Mouse (Mus musculus) CH12.LX (cell line): ENCODE results near the gene Nfia. TPM values are rescaled to one million over a fixed set of nuclear protein-coding genes. Genes with fewer than 3 reads are reported as not detected.

Experiments used
- DNase-seq: peaks from one replicate; pipeline ENCODE4 v3.0.0-alpha.2; 2013; ENCODE audit errors: extremely low read depth
- H3K27ac ChIP-seq: 2 replicates; pipeline ENCODE4 v1.5.1; 2012; ENCODE audit warnings: low read depth, mild to moderate bottlenecking, control low read depth, moderate library complexity; ENCODE audit not compliant: insufficient read depth
- H3K27me3 ChIP-seq: replicated peaks from 2 replicates; pipeline ENCODE3; 2012; ENCODE audit warnings: inconsistent platforms
- H3K36me3 ChIP-seq, 2 experiments: replicated peaks in 1 of 2; 2 replicates each; pipeline versions ENCODE3 to v1.6.1; 2012; ENCODE audit warnings: inconsistent platforms in 1 of 2, low read length in 1 of 2, mild to moderate bottlenecking in 1 of 2, mixed read lengths in 1 of 2, moderate library complexity in 1 of 2; ENCODE audit not compliant: control insufficient read depth in 1 of 2, insufficient read depth in 1 of 2
- H3K4me1 ChIP-seq, 2 experiments: 2 replicates each; pipeline ENCODE4 v1.6.1; 2012; ENCODE audit warnings: inconsistent platforms in 1 of 2, moderate library complexity in 1 of 2; ENCODE audit not compliant: insufficient read depth in 2 of 2, control insufficient read depth in 1 of 2
- H3K4me2 ChIP-seq: 2 replicates; pipeline ENCODE4 v1.6.1; 2012; ENCODE audit warnings: low read depth, mild to moderate bottlenecking, control low read depth; ENCODE audit not compliant: poor library complexity, insufficient read depth, severe bottlenecking
- H3K4me3 ChIP-seq, 3 experiments: fragments of 150-350 bp in 1 of 3; sonication (generic) in 1 of 3; replicated peaks in 1 of 3; 2 replicates each; pipeline versions ENCODE3 to v1.5.1; 2011 to 2012; ENCODE audit warnings: low read depth in 2 of 3, low read length in 2 of 3, mild to moderate bottlenecking in 2 of 3, moderate library complexity in 2 of 3, control low read depth in 1 of 3, improper control_type of control experiment in 1 of 3, inconsistent platforms in 1 of 3, mixed read lengths in 1 of 3; ENCODE audit not compliant: poor library complexity in 1 of 3
- H3K79me2 ChIP-seq: replicated peaks from 2 replicates; pipeline ENCODE4 v1.6.1; 2012; ENCODE audit warnings: mild to moderate bottlenecking, moderate library complexity; ENCODE audit not compliant: control insufficient read depth, poor library complexity, insufficient read depth, severe bottlenecking; ENCODE audit errors: extremely low read depth
- H3K9ac ChIP-seq: 2 replicates; pipeline ENCODE4 v1.6.1; 2012; ENCODE audit warnings: low read depth, mild to moderate bottlenecking, control low read depth, moderate library complexity; ENCODE audit not compliant: insufficient read depth
- H3K9me3 ChIP-seq: replicated peaks from 2 replicates; pipeline ENCODE3; 2012; ENCODE audit warnings: low read length, inconsistent platforms, mixed read lengths
- CHD1 ChIP-seq: IDR thresholded peaks from 2 replicates; pipeline ENCODE4 v1.6.1; 2012; ENCODE audit warnings: low read depth, low read length, improper control_type of control experiment, inconsistent platforms
- CHD2 ChIP-seq: IDR thresholded peaks from 2 replicates; pipeline ENCODE4 v1.6.1; 2011; ENCODE audit warnings: low read length, improper control_type of control experiment
- E2F4 ChIP-seq: IDR thresholded peaks from 2 replicates; pipeline ENCODE4 v1.6.1; 2011; ENCODE audit warnings: low read depth, low read length, improper control_type of control experiment; ENCODE audit not compliant: insufficient replicate concordance
- ELF1 ChIP-seq: IDR thresholded peaks from 2 replicates; pipeline ENCODE4 v1.6.1; 2014; ENCODE audit warnings: low read depth, mild to moderate bottlenecking, inconsistent platforms, low read length, improper control_type of control experiment
- ETS1 ChIP-seq: conservative IDR thresholded peaks from 2 replicates; pipeline ENCODE4 v1.6.1; 2012; ENCODE audit warnings: low read depth, mild to moderate bottlenecking, inconsistent platforms, low read length, improper control_type of control experiment, moderate library complexity
- GABPA ChIP-seq: IDR thresholded peaks from 2 replicates; pipeline ENCODE4 v1.6.1; 2012; ENCODE audit warnings: low read depth, low read length, improper control_type of control experiment, inconsistent platforms; ENCODE audit not compliant: insufficient replicate concordance
- HCFC1 ChIP-seq: IDR thresholded peaks from 2 replicates; pipeline ENCODE4 v1.6.1; 2012; ENCODE audit warnings: low read depth, mild to moderate bottlenecking, inconsistent platforms, low read length, improper control_type of control experiment
- IRF4 ChIP-seq: IDR thresholded peaks from 2 replicates; pipeline ENCODE4 v1.6.1; 2014; ENCODE audit warnings: low read depth, mild to moderate bottlenecking, inconsistent platforms, low read length, improper control_type of control experiment
- JUND ChIP-seq: conservative IDR thresholded peaks from 2 replicates; pipeline ENCODE4 v1.6.1; 2011; ENCODE audit warnings: low read depth, low read length, improper control_type of control experiment
- KAT2A ChIP-seq: IDR thresholded peaks from 2 replicates; pipeline ENCODE4 v1.6.1; 2012; ENCODE audit warnings: low read length, improper control_type of control experiment, inconsistent platforms; ENCODE audit not compliant: insufficient replicate concordance
- MAX ChIP-seq: IDR thresholded peaks from 2 replicates; pipeline ENCODE4 v1.6.1; 2011; ENCODE audit warnings: low read length, improper control_type of control experiment
- MAZ ChIP-seq: IDR thresholded peaks from 2 replicates; pipeline ENCODE4 v1.6.1; 2012; ENCODE audit warnings: low read depth, mild to moderate bottlenecking, inconsistent platforms, low read length, improper control_type of control experiment, moderate library complexity
- MYC ChIP-seq: IDR thresholded peaks from 2 replicates; pipeline ENCODE4 v1.6.1; 2011; ENCODE audit warnings: low read depth, mild to moderate bottlenecking, improper control_type of control experiment, low read length
- NRF1 ChIP-seq: IDR thresholded peaks from 2 replicates; pipeline ENCODE4 v1.6.1; 2014; ENCODE audit warnings: low read depth, mild to moderate bottlenecking, inconsistent platforms, low read length, improper control_type of control experiment, moderate library complexity
- PAX5 ChIP-seq: IDR thresholded peaks from 2 replicates; pipeline ENCODE4 v1.6.1; 2012; ENCODE audit warnings: low read length, inconsistent platforms, mixed read lengths
- POLR2A ChIP-seq: IDR thresholded peaks from 2 replicates; pipeline ENCODE4 v1.6.1; 2011; ENCODE audit warnings: low read depth, mild to moderate bottlenecking, improper control_type of control experiment, low read length
- RAD21 ChIP-seq: IDR thresholded peaks from 2 replicates; pipeline ENCODE4 v1.6.1; 2011; ENCODE audit warnings: low read depth, mild to moderate bottlenecking, low read length, improper control_type of control experiment, moderate library complexity
- TBP ChIP-seq: conservative IDR thresholded peaks from 2 replicates; pipeline ENCODE4 v1.6.1; 2011; ENCODE audit warnings: low read depth, low read length, improper control_type of control experiment
- TCF12 ChIP-seq: IDR thresholded peaks from 2 replicates; pipeline ENCODE4 v1.6.1; 2014; ENCODE audit warnings: low read depth, mild to moderate bottlenecking, inconsistent platforms, low read length, improper control_type of control experiment
- UBTF ChIP-seq: IDR thresholded peaks from 2 replicates; pipeline ENCODE4 v1.6.1; 2012; ENCODE audit warnings: low read depth, mild to moderate bottlenecking, inconsistent platforms, low read length, improper control_type of control experiment, moderate library complexity
- USF1 ChIP-seq: IDR thresholded peaks from 2 replicates; pipeline ENCODE4 v1.6.1; 2014; ENCODE audit warnings: low read depth, mild to moderate bottlenecking, inconsistent platforms, low read length, improper control_type of control experiment
- USF2 ChIP-seq: conservative IDR thresholded peaks from 2 replicates; pipeline ENCODE4 v1.6.1; 2011; ENCODE audit warnings: low read depth, low read length, improper control_type of control experiment
- ZNF384 ChIP-seq: IDR thresholded peaks from 2 replicates; pipeline ENCODE4 v1.6.1; 2012; ENCODE audit warnings: low read depth, low read length, improper control_type of control experiment, inconsistent platforms
- dilution Hi-C: fragments of 300-500 bp; cut with MboI; formaldehyde crosslinking; loops from 2 replicates; pipeline ENCODE4 v1.14.3; 2020; ENCODE audit warnings: low sequenced_read_pairs; ENCODE audit not compliant: extremely low pct_unique_long_range_greater_than_20kb, extremely low pct_ligation_motif_present
- in situ Hi-C: fragments of 300-500 bp; cut with MboI; formaldehyde crosslinking; loops from 3 replicates; pipeline ENCODE4 v1.14.3; 2019; ENCODE audit warnings: low sequenced_read_pairs, low pct_ligation_motif_present, low pct_unique_long_range_greater_than_20kb, mixed read lengths
- polyA plus RNA-seq: library from polyadenylated mRNA; unstranded; fragments of >175 nt; gene quantifications from 2 replicates; pipeline ENCODE4 v1.2.1, GENCODE M21; 2012; ENCODE audit warnings: low read depth; ENCODE audit not compliant: insufficient read length
- total RNA-seq, 2 experiments: library from RNA; depleted of rRNA; stranded (reverse); fragments of 300-350 nt in 1 of 2; fragments of >200 nt in 1 of 2; gene quantifications; 2 replicates each; pipeline ENCODE4 v1.2.3; 2012 to 2014

Gene Nfia
- total and polyA plus RNA-seq, 3 experiments, result not detected

DNA sequence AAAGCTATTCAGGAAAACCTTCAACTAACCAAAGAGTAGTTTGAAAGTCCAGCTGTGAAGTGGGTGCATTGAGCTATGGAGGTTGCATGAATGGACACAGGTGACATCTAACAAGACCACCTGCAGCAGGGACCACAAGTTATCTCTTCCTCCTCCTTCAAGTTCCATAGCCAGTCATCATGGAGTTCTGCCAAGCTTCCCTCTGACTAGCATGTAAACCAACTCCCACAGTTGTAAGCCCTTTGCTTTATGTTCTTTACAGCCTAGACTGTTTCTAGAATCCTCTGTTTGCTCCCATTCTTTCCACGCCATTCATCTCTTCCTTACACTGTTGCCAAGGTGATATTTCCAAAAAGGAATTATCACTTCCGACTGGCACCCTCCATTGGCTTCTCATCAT is 141.8 kb downstream of the Nfia start:
- no peak for TF ChIP-seq E2F4
- TF ChIP-seq GABPA, result no peak
- TF ChIP-seq USF1, result no peak
- no peak for TF ChIP-seq ZNF384
- no peak for TF ChIP-seq USF2
- Histone ChIP-seq H3K4me3 (no peak overlapping the region), H3K27ac (no peak overlapping the region), H3K27me3 (no peaks in the 10 kb centered on the region), H3K79me2 (no peaks in the 10 kb centered on the region), H3K9me3 (peaks cover 58% of the 10 kb centered on the region), H3K36me3 (no peaks in the 10 kb centered on the region), H3K9ac (no peak overlapping the region), H3K4me2 (no peak overlapping the region), H3K4me1 (no peaks in the 10 kb centered on the region)
- no peak for DNase-seq
- dilution Hi-C loops, result no loop called here
- in situ Hi-C loops, result no loop called here

DNA sequence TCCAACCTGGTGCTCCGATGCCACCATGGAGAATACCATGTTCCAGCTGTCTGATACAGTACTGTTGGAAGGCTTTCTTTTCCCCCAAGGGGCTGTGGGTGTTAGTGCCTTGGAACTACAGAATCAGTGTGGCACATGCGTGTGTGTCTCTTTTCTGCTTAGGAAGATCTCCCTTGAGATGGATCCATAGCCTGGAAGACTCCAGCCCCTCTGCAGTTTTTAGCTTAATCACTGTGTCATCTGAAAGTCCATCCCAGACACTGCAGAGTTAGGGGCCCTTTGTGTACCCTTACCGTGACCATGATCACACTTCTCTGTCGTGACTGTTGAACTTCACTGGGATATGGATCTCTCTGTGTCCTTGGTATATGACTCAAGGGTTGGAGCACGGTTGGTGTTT is 142.2 kb downstream of the Nfia start:
- TF ChIP-seq TCF12 (no peak), USF1 (no peak), CHD2 (no peak), JUND (no peak), NRF1 (no peak), IRF4 (no peak), ELF1 (no peak), MAZ (no peak), MAX (no peak), POLR2A (no peak), CHD1 (no peak)
- H3K4me3 ChIP-seq, result no peak overlapping the region
- no peak overlapping the region for H3K27ac ChIP-seq
- no peaks in the 10 kb centered on the region for H3K36me3 ChIP-seq
- H3K4me2 ChIP-seq, result no peak overlapping the region
- H3K4me1 ChIP-seq, result no peaks in the 10 kb centered on the region
- no peak for DNase-seq
- dilution Hi-C loops, result no loop called here
- no peaks in the 10 kb centered on the region for H3K27me3 ChIP-seq
- H3K9ac ChIP-seq, result no peak overlapping the region
- in situ Hi-C loops, result no loop called here
- peaks cover 58% of the 10 kb centered on the region for H3K9me3 ChIP-seq
- H3K79me2 ChIP-seq, result no peaks in the 10 kb centered on the region

DNA sequence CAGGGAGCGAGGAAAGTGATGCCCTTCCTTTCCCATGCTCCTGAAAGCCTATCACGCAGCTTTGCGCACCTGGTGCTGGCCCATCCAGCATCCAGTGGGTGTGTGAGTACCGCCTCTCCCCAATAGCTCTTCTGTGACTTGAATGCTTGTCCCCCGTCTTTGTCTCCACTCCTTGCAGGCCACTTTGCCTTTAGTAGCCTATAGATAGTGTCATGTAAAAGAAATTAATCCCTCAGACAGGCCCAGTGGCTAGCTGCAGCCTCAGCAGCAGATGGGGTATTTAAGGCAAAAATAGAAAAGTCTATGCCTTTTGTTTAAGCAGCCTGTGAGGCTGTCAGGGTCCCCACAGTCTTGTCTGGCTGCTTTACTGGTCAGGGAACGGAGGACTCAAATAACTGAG is 145.0 kb downstream of the Nfia start:
- Histone ChIP-seq H3K4me1 (no peaks in the 10 kb centered on the region), H3K9me3 (peaks cover 49% of the 10 kb centered on the region), H3K4me3 (no peak overlapping the region), H3K4me2 (no peak overlapping the region), H3K27me3 (no peaks in the 10 kb centered on the region), H3K79me2 (no peaks in the 10 kb centered on the region), H3K36me3 (no peaks in the 10 kb centered on the region), H3K9ac (no peak overlapping the region), H3K27ac (no peak overlapping the region)
- in situ Hi-C loops, result no loop called here
- no peak for DNase-seq
- TF ChIP-seq MYC (no peak), PAX5 (no peak), RAD21 (no peak), USF2 (no peak), HCFC1 (no peak), ZNF384 (no peak), USF1 (no peak), UBTF (no peak), TBP (no peak), ETS1 (no peak), TCF12 (no peak), GABPA (no peak), IRF4 (no peak), CHD2 (no peak), MAX (no peak), KAT2A (no peak)
- dilution Hi-C loops, result no loop called here
